Mouse (Mus musculus): ENCODE data around the gene Gbf1.

DNA sequence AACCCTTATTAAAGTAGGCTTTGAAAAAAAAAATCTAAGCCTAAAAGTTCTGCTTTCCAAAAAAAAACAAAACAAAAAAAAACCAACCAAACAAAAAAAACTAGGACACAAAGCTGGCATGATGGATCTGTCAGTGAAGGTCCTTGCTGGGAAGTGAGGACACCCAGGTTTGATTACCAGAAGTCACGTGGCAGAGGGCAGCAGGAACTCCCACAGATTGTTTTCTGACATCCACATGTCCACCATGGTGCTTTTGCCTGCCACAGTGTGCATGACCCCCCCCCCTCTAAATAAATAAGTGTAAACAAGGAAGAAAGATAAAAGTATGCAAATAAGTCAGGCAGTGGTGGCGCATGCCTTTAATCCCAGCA is 48.1 kb upstream of the Gbf1 start:
- TF ChIP-seq POLR2A (IDR thresholded peaks at IDR 0.05; ENCODE audit: low read depth, low read length), result no peak
- no peak for TF ChIP-seq CTCF (IDR thresholded peaks at IDR 0.05; ENCODE audit: borderline replicate concordance, insufficient read depth, low read length)
